Mouse (Mus musculus) hindbrain, postnatal 0 days (tissue): ENCODE data around the gene Cpeb1. TPM values are rescaled to one million over a fixed set of nuclear protein-coding genes. Genes with fewer than 3 reads are reported as not detected.
"Not testable (repeated sequence)": the region's sequence is repeated elsewhere in the genome, so short reads cannot be mapped to it uniquely, and the experiment has no call there.

Source experiments
- ATAC-seq: fragments of 200-750 bp; cut with Nextera tagmentation; 2 replicates; pipeline ENCODE4 v1.8.0; 2017; ENCODE audit warnings: mild to moderate bottlenecking, moderate TSS enrichment, moderate library complexity
- DNase-seq: peaks from one replicate; pipeline ENCODE4 v3.0.0-alpha.2; 2015; ENCODE audit warnings: low spot score
- H3K27ac ChIP-seq: fragments of 300-500 bp; sonication (generic); 2 replicates; pipeline ENCODE4 v1.5.1; 2014; ENCODE audit warnings: mild to moderate bottlenecking
- H3K27me3 ChIP-seq: fragments of 300-500 bp; sonication (generic); 2 replicates; pipeline ENCODE4 v1.6.1; 2014; ENCODE audit warnings: low read length, mixed read lengths; ENCODE audit not compliant: insufficient read depth
- H3K36me3 ChIP-seq: fragments of 300-500 bp; sonication (generic); 2 replicates; pipeline ENCODE4 v1.6.1; 2014; ENCODE audit warnings: low read length, mixed read lengths; ENCODE audit not compliant: insufficient read depth
- H3K4me1 ChIP-seq: fragments of 300-500 bp; sonication (generic); 2 replicates; pipeline ENCODE4 v1.6.1; 2014; ENCODE audit warnings: antibody characterized with exemption, low read length, mixed read lengths; ENCODE audit not compliant: insufficient read depth
- H3K4me2 ChIP-seq: fragments of 300-500 bp; sonication (generic); 2 replicates; pipeline ENCODE4 v1.6.1; 2014; ENCODE audit warnings: low read depth, mild to moderate bottlenecking, low read length, moderate library complexity, mixed read lengths
- H3K4me3 ChIP-seq: fragments of 300-500 bp; sonication (generic); 2 replicates; pipeline ENCODE4 v1.5.1; 2014; ENCODE audit warnings: low read length
- H3K9ac ChIP-seq: fragments of 300-500 bp; sonication (generic); replicated peaks from 2 replicates; pipeline ENCODE4 v1.6.1; 2014; ENCODE audit warnings: mild to moderate bottlenecking, low read length, moderate library complexity, mixed read lengths
- H3K9me3 ChIP-seq: fragments of 300-500 bp; sonication (generic); 2 replicates; pipeline ENCODE4 v1.6.1; 2016; ENCODE audit warnings: low read length, mixed read lengths
- CTCF ChIP-seq: IDR thresholded peaks from 2 replicates; pipeline ENCODE4 v1.5.1; 2016; ENCODE audit warnings: antibody characterized with exemption, control low read depth, low read depth
- WGBS: fragments of 180-500 bp; shearing (Covaris S2); extraction: QIAGEN DNeasy Blood & Tissue Kit; methylation state at CpG from one replicate; pipeline ENCODE4 v1.1.7; 2014; 5-methylcytosine and 5-hydroxymethylcytosine counted together
- polyA plus RNA-seq: library from polyadenylated mRNA; unstranded; fragments of >200 nt; fragmentation: Nextera tagmentation; extraction: Ambion mirVana; gene quantifications from 2 replicates; pipeline ENCODE4 v1.2.1, GENCODE M21; 2015
- total RNA-seq: library from RNA; depleted of rRNA; stranded (reverse); fragments of >200 nt; gene quantifications from 2 replicates; pipeline ENCODE4 v1.2.3, GENCODE M21; 2014

The Cpeb1 gene
- total and polyA plus RNA-seq, 2 experiments from 2014 or later, result 7.7 to 8.7 TPM

DNA sequence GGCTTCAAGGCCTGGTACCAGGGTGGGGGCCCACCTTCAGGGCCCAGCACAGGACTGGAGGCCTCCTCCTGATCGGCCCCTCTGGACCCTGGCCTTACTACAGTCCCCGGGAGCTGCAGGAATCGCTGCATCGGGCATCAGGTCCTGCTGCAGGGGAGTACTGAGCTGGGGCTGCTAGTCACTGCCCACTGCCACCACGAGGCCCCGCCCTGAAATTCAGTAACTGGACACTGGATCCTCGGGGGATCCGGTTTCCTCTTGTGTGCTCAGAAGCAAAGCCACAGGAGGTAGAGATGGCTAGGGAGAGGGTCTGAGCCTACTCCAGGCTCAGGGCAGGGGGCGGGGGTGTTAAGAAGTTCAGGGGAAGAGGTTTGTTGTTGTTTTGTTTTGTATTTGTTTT lies 34.4 kb upstream of the Cpeb1 start:
- WGBS, result 12% methylated on average over 9 of the region's 9 CpGs
- no peak for TF ChIP-seq CTCF
- Histone ChIP-seq H3K27me3 (no peaks in the 10 kb centered on the region), H3K27ac (no peak overlapping the region), H3K9me3 (no peaks in the 10 kb centered on the region), H3K4me2 (no peak overlapping the region), H3K4me1 (peaks cover 10% of the 10 kb centered on the region; the same call in 1 of the 2 replicates), H3K9ac (no peak overlapping the region), H3K36me3 (no peaks in the 10 kb centered on the region), H3K4me3 (no peak overlapping the region)
- ATAC-seq, result no peak
- no peak for DNase-seq

DNA sequence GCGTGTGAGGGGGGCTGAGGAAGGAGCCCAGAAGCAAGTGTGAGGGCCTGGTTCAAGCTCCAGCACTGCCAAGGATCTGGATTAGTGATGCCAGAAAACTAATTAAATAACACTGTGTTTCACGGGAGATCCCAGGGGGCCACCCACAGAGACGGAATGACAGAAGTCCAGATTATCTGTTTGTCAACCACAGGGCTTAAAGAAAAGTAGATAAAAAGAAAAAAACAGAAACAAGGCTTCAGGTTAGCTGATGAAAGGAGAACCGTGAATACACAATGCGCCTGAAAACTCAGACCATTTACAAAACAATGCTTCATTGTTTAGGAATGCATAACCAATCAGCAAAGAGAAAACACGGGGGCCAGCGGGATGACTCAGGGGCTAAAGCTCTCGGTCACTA lies 25.5 kb upstream of the Cpeb1 start:
- Histone ChIP-seq H3K4me3 (no peak overlapping the region), H3K27me3 (no peaks in the 10 kb centered on the region), H3K36me3 (peaks cover 16% of the 10 kb centered on the region; the same call in 1 of the 2 replicates), H3K9me3 (no peaks in the 10 kb centered on the region), H3K27ac (no peak overlapping the region), H3K4me1 (no peaks in the 10 kb centered on the region), H3K4me2 (no peak overlapping the region), H3K9ac (no peak overlapping the region)
- DNase-seq, result peak; percentile 56
- ATAC-seq, result no peak
- TF ChIP-seq CTCF, result no peak
- WGBS, result 6% methylated on average over 8 of the region's 8 CpGs

DNA sequence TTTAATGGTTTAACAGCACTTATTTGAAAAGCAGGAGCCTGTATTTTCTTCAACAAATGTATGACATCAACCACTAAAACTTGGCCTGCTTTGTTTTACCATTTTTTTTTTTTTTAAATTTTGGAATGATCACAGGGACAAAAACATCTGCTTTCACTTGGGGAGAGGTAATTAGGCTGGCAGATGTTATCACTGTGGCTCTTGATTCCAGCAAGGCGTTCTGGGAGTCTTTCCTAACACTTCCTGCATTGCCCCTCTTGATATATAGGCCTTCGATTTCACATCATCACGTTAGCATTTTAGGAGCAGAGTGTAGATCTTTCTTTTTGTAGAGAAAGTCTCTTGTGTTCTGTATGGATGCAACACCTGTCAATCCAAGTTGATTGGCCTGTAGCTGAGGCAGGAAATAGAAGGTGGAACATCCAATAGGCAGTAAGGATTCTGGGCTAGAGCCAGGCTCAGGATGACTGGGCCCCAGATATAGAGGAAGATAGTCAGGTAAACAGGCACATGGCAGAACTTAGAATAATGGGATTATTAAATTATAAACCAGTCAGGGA lies 24.3 kb upstream of the Cpeb1 start:
- H3K4me2 ChIP-seq, result no peak overlapping the region
- ATAC-seq (no peak), DNase-seq (no peak)
- H3K36me3 ChIP-seq, result peaks cover 16% of the 10 kb centered on the region; the same call in 1 of the 2 replicates
- H3K9ac ChIP-seq, result no peak overlapping the region
- no peaks in the 10 kb centered on the region for H3K27me3 ChIP-seq
- WGBS, result 72% methylated on average over 3 of the region's 3 CpGs
- no peak overlapping the region for H3K4me3 ChIP-seq
- H3K27ac ChIP-seq, result no peak overlapping the region
- no peak for TF ChIP-seq CTCF
- no peaks in the 10 kb centered on the region for H3K9me3 ChIP-seq
- no peaks in the 10 kb centered on the region for H3K4me1 ChIP-seq

DNA sequence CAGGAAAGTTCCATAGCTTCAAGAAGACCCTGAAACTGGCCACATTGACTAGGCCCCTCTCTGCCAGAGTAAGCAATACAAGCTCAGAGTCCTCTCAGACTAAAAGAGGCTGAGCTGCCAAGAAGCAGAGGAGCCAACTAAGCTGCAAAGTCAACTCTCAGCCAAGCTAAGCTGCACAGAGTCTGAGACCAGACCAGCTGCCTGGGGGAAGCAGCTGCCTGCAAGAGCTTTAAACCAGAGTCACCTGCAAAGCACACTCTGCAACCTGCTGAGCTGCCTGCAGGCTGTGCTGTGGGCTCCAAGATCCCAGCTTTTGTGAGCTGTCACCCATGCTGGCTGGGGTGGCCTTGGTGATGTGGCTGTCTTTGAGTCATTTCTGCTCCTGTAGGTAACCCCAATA lies 23.0 kb upstream of the Cpeb1 start:
- not testable (repeated sequence) for H3K27ac ChIP-seq, H3K4me1 ChIP-seq, H3K9me3 ChIP-seq, H3K27me3 ChIP-seq, H3K4me3 ChIP-seq, H3K4me2 ChIP-seq, H3K36me3 ChIP-seq, H3K9ac ChIP-seq
- TF ChIP-seq CTCF, result peak; percentile 24
- ATAC-seq (peak; percentile 65), DNase-seq (peak; percentile 28)

DNA sequence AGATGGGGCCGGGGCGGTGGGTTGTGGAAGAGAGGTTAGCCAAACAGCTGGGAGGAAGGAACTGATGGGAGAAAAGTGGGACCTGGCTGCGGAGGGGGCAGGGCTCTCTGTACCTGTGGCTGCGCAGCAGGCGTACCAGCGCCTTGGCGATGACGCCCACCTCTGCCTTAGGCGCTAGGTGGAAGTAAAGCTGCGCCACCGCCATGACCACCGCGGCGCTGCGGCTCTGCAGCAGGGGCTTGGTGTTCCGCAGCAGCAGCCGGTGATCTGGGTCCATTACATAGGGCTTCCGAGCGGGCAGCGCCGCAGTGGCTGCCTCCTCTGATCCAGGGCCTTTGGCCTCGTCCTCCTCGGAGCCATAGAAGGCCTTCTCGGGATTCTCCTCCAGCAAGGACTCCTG lies 21.6 kb upstream of the Cpeb1 start:
- ATAC-seq (peak; percentile 33), DNase-seq (peak; percentile 42)

DNA sequence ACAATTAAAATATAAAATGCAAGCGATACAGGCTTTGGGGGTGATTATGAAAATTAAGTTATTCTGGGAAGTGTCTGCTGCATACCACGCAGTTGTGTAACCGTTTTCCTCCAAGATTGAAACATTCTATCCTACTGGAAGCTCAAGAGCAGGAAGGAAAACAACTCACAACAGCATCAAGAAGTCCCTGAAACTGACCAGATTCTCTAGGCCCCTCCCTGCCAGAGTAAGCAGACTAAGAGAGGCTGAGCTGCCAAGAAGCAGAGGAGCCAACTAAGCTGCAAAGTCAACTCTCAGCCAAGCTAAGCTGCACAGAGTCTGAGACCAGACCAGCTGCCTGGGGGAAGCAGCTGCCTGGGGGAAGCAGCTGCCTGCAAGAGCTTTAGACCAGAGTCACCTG lies 20.0 kb upstream of the Cpeb1 start:
- H3K9me3 ChIP-seq, result no peaks in the 10 kb centered on the region
- no peak overlapping the region for H3K4me3 ChIP-seq
- DNase-seq (no peak), ATAC-seq (no peak)
- no peaks in the 10 kb centered on the region for H3K27me3 ChIP-seq
- H3K36me3 ChIP-seq, result peaks cover 10% of the 10 kb centered on the region; the same call in 1 of the 2 replicates
- H3K27ac ChIP-seq, result no peak overlapping the region
- no peak overlapping the region for H3K4me2 ChIP-seq
- H3K4me1 ChIP-seq, result no peaks in the 10 kb centered on the region
- H3K9ac ChIP-seq, result no peak overlapping the region
- WGBS, result 78% methylated on average over 3 of the region's 3 CpGs
- TF ChIP-seq CTCF, result no peak

More for the DNA sequence above, 21.6 kb upstream of the Cpeb1 start:
- H3K27me3 ChIP-seq, result no peaks in the 10 kb centered on the region
- H3K4me2 ChIP-seq, result no peak overlapping the region; the same call in 1 of the 2 replicates
- no peak overlapping the region; the same call in 1 of the 2 replicates for H3K27ac ChIP-seq
- TF ChIP-seq CTCF, result peak; percentile 47; the same call in 1 of the 2 replicates
- 16% methylated on average over 24 of the region's 24 CpGs for WGBS
- H3K4me3 ChIP-seq, result no peak overlapping the region
- no peak overlapping the region for H3K9ac ChIP-seq
- H3K4me1 ChIP-seq, result no peaks in the 10 kb centered on the region
- peaks cover 5% of the 10 kb centered on the region; the same call in 1 of the 2 replicates for H3K36me3 ChIP-seq
- no peaks in the 10 kb centered on the region for H3K9me3 ChIP-seq

DNA sequence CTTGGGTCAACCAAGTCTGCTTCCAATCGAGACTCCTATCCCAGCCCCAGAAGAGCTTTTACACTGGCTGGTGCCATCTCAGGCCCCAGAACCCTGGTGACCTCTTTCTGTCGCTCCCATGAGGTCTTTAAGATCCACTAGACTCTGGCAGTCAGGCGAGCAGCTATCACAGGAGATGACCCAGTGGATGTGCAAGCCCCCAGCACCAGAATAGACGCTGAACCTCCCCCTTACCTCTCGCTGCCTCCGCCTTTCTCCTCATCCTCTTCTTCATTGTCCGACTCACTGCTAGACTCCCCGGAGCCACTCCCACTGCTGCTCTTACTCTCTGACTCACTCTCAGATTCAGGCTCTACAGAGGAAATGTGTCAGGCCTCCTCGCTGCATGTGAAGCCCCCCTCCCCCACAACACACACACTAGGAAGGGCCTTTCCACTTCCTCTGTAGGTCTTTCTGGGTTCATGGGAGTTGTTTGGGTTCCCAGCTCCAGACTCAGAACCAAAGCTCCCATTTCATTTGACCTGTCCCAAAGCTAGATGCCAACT lies 9.7 kb upstream of the Cpeb1 start:
- WGBS, result 73% methylated on average over 9 of the region's 9 CpGs
- H3K9me3 ChIP-seq, result no peaks in the 10 kb centered on the region
- H3K27ac ChIP-seq, result no peak overlapping the region
- no peak for DNase-seq
- H3K4me2 ChIP-seq, result no peak overlapping the region
- TF ChIP-seq CTCF, result no peak
- H3K27me3 ChIP-seq, result no peaks in the 10 kb centered on the region
- peaks cover 43% of the 10 kb centered on the region for H3K36me3 ChIP-seq
- H3K9ac ChIP-seq, result no peak overlapping the region
- no peak for ATAC-seq
- no peaks in the 10 kb centered on the region for H3K4me1 ChIP-seq
- H3K4me3 ChIP-seq, result no peak overlapping the region
